Mouse (Mus musculus): ENCODE data around the gene Acbd3.

DNA sequence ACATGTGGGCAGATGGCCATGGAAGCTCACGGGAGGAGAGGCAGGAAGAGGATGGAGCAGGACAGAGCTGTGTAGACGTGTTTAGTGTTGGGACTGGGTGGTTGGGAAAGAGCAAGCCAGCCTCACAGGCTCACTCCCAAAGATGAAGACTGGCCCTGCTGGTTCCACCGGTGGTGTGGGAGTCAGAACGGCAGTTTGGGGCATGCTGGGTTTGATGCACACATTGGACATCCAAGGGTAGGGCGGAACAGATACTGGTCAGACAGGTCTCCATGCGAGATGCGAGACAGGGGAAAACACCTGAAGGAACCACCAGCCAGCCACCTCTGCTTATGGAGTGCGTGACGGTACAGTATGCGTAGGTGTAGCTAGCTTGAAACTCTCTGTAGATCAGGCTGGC lies 53.1 kb downstream of the Acbd3 start:
- no peak for TF ChIP-seq CTCF (IDR thresholded peaks at IDR 0.05; ENCODE audit: borderline replicate concordance, control insufficient read depth, extremely low read depth, insufficient read depth, low read length, poor library complexity)
- no peak for TF ChIP-seq POLR2A (IDR thresholded peaks at IDR 0.05; ENCODE audit: control insufficient read depth, extremely low read depth, insufficient read depth, low read length, poor library complexity)

Data from thymus, adult 2 months (tissue).